Mouse (Mus musculus): ENCODE data around the gene Rai2. TPM values are rescaled to one million over a fixed set of nuclear protein-coding genes. Genes with fewer than 3 reads are reported as not detected.

Rai2 gene
- total and polyA plus RNA-seq, 2 experiments from 2014 or later = 2.2 to 3.8 TPM

DNA sequence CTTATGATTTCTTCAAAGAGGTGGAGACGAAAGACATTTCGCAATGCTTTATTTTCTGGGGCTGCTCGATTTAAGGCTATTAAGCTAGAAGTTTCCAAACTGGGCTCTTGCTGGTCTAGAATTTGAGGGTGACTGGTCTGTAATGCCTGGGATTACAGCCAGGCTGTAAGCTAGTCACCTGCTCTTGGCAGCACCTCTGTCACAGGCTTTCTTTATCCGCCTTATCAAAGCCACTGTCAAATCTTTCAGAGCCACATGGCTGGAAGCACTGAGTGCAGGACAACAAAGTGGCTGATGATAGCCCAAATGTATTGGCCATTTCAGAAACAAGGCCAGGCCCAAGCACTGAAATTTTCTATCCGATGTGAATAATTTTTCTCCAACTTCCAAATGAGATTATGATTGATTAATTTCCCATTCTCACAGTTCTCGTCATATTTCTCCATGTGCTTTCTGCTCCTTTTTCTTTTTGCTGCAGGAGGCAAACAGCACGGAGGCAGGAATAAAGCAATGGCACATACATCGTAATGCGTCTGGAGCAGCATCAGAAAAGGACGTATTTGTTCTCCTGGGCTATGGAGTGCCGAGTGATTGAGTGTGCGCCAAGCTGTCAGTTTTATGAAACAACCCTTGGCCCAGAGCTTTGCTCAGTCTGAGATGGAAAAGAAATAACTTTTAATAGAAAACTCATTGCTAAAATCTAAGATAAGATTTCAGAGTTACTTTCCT is 16.9 kb downstream of the Rai2 start:
- TF ChIP-seq EP300 (IDR thresholded peaks at IDR 0.05; ENCODE audit: low read depth) = no peak
- TF ChIP-seq CTCF (IDR thresholded peaks at IDR 0.05; ENCODE audit: low read depth) = no peak

GRCm38 (mm10) chrX:161734310-161734676 is 17.4 kb downstream of the Rai2 start:
- Histone ChIP-seq H3K4me3 (ENCODE audit: low read depth, low read length) (no peak overlapping the region), H3K9me3 (replicated peaks; ENCODE audit: control insufficient read depth, low read length) (no peaks in the 10 kb centered on the region), H3K27me3 (ENCODE audit: control insufficient read depth, insufficient read depth, low read length) (no peaks in the 10 kb centered on the region), H3K9ac (replicated peaks; ENCODE audit: low read depth, low read length) (no peak overlapping the region), H3K4me1 (ENCODE audit: control insufficient read depth, insufficient read depth) (no peaks in the 10 kb centered on the region), H3K36me3 (replicated peaks; ENCODE audit: control insufficient read depth, insufficient read depth, low read length) (no peaks in the 10 kb centered on the region), H3K27ac (ENCODE audit: low read depth) (no peak overlapping the region), H3K4me2 (ENCODE audit: low read depth, low read length) (no peak overlapping the region)
- TF ChIP-seq CTCF (IDR thresholded peaks at IDR 0.05; ENCODE audit: low read depth) = no peak
- TF ChIP-seq EP300 (IDR thresholded peaks at IDR 0.05; ENCODE audit: low read depth) = no peak
- DNase-seq (ENCODE audit: low spot score) (no peak), ATAC-seq (ENCODE audit: insufficient read depth, low read depth) (no peak)
- WGBS = 62% methylated on average over 4 of the region's 4 CpGs

More for the DNA sequence above, 16.9 kb downstream of the Rai2 start:
- WGBS = 64% methylated on average over 12 of the region's 12 CpGs
- ATAC-seq (ENCODE audit: insufficient read depth, low read depth) (no peak), DNase-seq (ENCODE audit: low spot score) (no peak)
- H3K4me1 ChIP-seq (ENCODE audit: control insufficient read depth, insufficient read depth) = no peaks in the 10 kb centered on the region
- H3K9ac ChIP-seq (replicated peaks; ENCODE audit: low read depth, low read length) = no peak overlapping the region
- H3K27ac ChIP-seq (ENCODE audit: low read depth) = no peak overlapping the region
- H3K4me3 ChIP-seq (ENCODE audit: low read depth, low read length) = no peak overlapping the region
- no peaks in the 10 kb centered on the region for H3K36me3 ChIP-seq (replicated peaks; ENCODE audit: control insufficient read depth, insufficient read depth, low read length)
- no peak overlapping the region for H3K4me2 ChIP-seq (ENCODE audit: low read depth, low read length)
- H3K27me3 ChIP-seq (ENCODE audit: control insufficient read depth, insufficient read depth, low read length) = no peaks in the 10 kb centered on the region
- H3K9me3 ChIP-seq (replicated peaks; ENCODE audit: control insufficient read depth, low read length) = no peaks in the 10 kb centered on the region

DNA sequence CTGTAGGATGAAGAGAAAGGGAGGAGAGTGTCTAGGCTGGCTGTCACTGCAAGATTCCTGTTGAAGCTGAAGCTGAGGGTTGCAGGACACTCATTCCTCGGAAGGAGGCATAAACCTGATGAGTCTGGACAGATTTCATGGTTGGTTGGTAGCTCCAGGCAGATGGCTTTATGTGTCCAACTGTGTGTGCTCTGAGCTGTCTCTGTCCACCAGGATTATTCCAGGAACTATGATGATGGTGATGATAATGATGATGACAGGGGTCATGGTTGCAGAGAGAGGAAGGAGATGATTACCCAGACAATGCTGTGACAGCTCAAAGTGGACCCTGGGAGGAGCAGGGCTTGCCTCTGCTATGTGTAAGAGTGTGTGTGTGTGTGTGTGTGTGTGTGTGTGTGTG is 22.5 kb downstream of the Rai2 start:
- Histone ChIP-seq H3K4me1 (ENCODE audit: control insufficient read depth, insufficient read depth) (no peaks in the 10 kb centered on the region), H3K27me3 (ENCODE audit: control insufficient read depth, insufficient read depth, low read length) (no peaks in the 10 kb centered on the region), H3K4me3 (ENCODE audit: low read depth, low read length) (no peak overlapping the region), H3K4me2 (ENCODE audit: low read depth, low read length) (no peak overlapping the region), H3K9me3 (replicated peaks; ENCODE audit: control insufficient read depth, low read length) (no peaks in the 10 kb centered on the region), H3K36me3 (replicated peaks; ENCODE audit: control insufficient read depth, insufficient read depth, low read length) (no peaks in the 10 kb centered on the region), H3K27ac (ENCODE audit: low read depth) (no peak overlapping the region), H3K9ac (replicated peaks; ENCODE audit: low read depth, low read length) (no peak overlapping the region)
- TF ChIP-seq EP300 (IDR thresholded peaks at IDR 0.05; ENCODE audit: low read depth) (no peak), CTCF (IDR thresholded peaks at IDR 0.05; ENCODE audit: low read depth) (no peak)
- DNase-seq (ENCODE audit: low spot score) (no peak), ATAC-seq (ENCODE audit: insufficient read depth, low read depth) (no peak)
- 54% methylated on average over 1 of the region's 1 CpGs for WGBS

DNA sequence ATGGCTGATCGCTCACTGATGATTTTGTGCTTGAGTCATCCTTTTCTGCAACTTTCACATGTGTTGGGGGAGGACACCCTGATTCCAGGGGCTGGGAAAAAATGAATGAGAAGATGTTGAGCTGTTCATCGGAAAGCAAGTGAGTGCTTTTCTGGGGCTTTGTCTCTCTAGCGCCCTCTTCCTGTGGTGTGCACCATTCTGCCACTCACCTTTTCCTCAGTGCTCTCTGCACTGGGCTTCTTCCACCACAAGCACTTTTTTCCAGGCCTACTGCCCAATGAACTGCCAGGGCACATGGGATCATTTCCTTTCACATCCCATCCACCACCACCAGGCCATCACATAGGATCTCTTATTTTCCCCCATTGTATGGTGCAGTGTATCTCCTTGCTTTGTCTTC is 26.2 kb downstream of the Rai2 start:
- TF ChIP-seq EP300 (IDR thresholded peaks at IDR 0.05; ENCODE audit: low read depth) = no peak
- peak; percentile 15; the same call in 1 of the 2 replicates for TF ChIP-seq CTCF (IDR thresholded peaks at IDR 0.05; ENCODE audit: low read depth)
- no peak for ATAC-seq (ENCODE audit: insufficient read depth, low read depth)
- no peak overlapping the region for H3K4me3 ChIP-seq (ENCODE audit: low read depth, low read length)
- no peak overlapping the region for H3K9ac ChIP-seq (replicated peaks; ENCODE audit: low read depth, low read length)
- no peaks in the 10 kb centered on the region for H3K9me3 ChIP-seq (replicated peaks; ENCODE audit: control insufficient read depth, low read length)
- no peak overlapping the region for H3K4me2 ChIP-seq (ENCODE audit: low read depth, low read length)
- WGBS = 49% methylated on average over 3 of the region's 3 CpGs
- DNase-seq (ENCODE audit: low spot score) = no peak
- H3K36me3 ChIP-seq (replicated peaks; ENCODE audit: control insufficient read depth, insufficient read depth, low read length) = no peaks in the 10 kb centered on the region
- no peaks in the 10 kb centered on the region for H3K4me1 ChIP-seq (ENCODE audit: control insufficient read depth, insufficient read depth)
- H3K27ac ChIP-seq (ENCODE audit: low read depth) = no peak overlapping the region
- no peaks in the 10 kb centered on the region for H3K27me3 ChIP-seq (ENCODE audit: control insufficient read depth, insufficient read depth, low read length)

DNA sequence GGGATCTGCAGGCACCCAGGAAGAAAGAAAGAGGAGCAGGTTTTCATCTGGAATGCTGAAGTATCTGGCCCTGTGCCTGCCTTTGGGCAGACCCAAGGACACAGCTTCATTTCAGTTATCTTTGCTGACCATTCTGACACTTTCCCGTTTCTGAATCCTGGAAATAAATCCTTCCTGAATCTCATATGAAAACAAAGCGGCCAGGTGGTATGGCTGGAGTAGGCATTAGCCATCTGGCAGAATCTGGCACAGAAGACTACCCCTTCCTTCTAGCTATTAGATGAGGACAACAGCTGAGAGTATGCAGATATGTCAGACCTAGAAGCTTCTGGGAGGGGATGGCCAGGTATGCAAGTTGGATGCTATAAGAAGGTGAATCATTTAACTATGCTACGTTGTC is 28.4 kb downstream of the Rai2 start:
- WGBS = 70% methylated on average over 3 of the region's 3 CpGs
- Histone ChIP-seq H3K27me3 (ENCODE audit: control insufficient read depth, insufficient read depth, low read length) (no peaks in the 10 kb centered on the region), H3K36me3 (replicated peaks; ENCODE audit: control insufficient read depth, insufficient read depth, low read length) (no peaks in the 10 kb centered on the region), H3K9ac (replicated peaks; ENCODE audit: low read depth, low read length) (no peak overlapping the region), H3K4me2 (ENCODE audit: low read depth, low read length) (no peak overlapping the region), H3K9me3 (replicated peaks; ENCODE audit: control insufficient read depth, low read length) (no peaks in the 10 kb centered on the region), H3K27ac (ENCODE audit: low read depth) (no peak overlapping the region), H3K4me3 (ENCODE audit: low read depth, low read length) (no peak overlapping the region), H3K4me1 (ENCODE audit: control insufficient read depth, insufficient read depth) (no peaks in the 10 kb centered on the region)
- ATAC-seq (ENCODE audit: insufficient read depth, low read depth) (no peak), DNase-seq (ENCODE audit: low spot score) (no peak)
- TF ChIP-seq CTCF (IDR thresholded peaks at IDR 0.05; ENCODE audit: low read depth) = no peak
- TF ChIP-seq EP300 (IDR thresholded peaks at IDR 0.05; ENCODE audit: low read depth) = no peak

- DNase-seq (ENCODE audit: low spot score) (no peak), ATAC-seq (ENCODE audit: insufficient read depth, low read depth) (no peak)
- H3K27me3 ChIP-seq (ENCODE audit: control insufficient read depth, insufficient read depth, low read length) = no peaks in the 10 kb centered on the region
- no peak overlapping the region for H3K4me2 ChIP-seq (ENCODE audit: low read depth, low read length)
- no peaks in the 10 kb centered on the region for H3K4me1 ChIP-seq (ENCODE audit: control insufficient read depth, insufficient read depth)
- H3K9ac ChIP-seq (replicated peaks; ENCODE audit: low read depth, low read length) = no peak overlapping the region
- H3K36me3 ChIP-seq (replicated peaks; ENCODE audit: control insufficient read depth, insufficient read depth, low read length) = no peaks in the 10 kb centered on the region
- H3K4me3 ChIP-seq (ENCODE audit: low read depth, low read length) = no peak overlapping the region
- no peak overlapping the region for H3K27ac ChIP-seq (ENCODE audit: low read depth)
- TF ChIP-seq EP300 (IDR thresholded peaks at IDR 0.05; ENCODE audit: low read depth) = no peak
- no peak for TF ChIP-seq CTCF (IDR thresholded peaks at IDR 0.05; ENCODE audit: low read depth)
- H3K9me3 ChIP-seq (replicated peaks; ENCODE audit: control insufficient read depth, low read length) = no peaks in the 10 kb centered on the region
- whole genome bisulfite sequencing = 42% methylated on average over 2 of the region's 2 CpGs
Measured at GRCm38 (mm10) chrX:161747337-161747736, 30.5 kb downstream of the Rai2 start.

All from heart, postnatal 0 days (tissue).